Mouse (Mus musculus) neural tube, embryonic 13.5 days (tissue): Measurements from ENCODE around the gene Asb16. TPM values are rescaled to one million over a fixed set of nuclear protein-coding genes. Genes with fewer than 3 reads are reported as not detected.
A peak's percentile ranks its signal among the peaks of the same experiment; 100 is the strongest.
"Not testable (repeated sequence)": the region's sequence is repeated elsewhere in the genome, so short reads cannot be mapped to it uniquely, and the experiment has no call there.

Source experiments
- ATAC-seq: fragments of 200-750 bp; cut with Nextera tagmentation; 2 replicates; pipeline ENCODE4 v1.8.0; 2017; ENCODE audit warnings: low read depth, mild to moderate bottlenecking, moderate TSS enrichment, moderate library complexity
- H3K27ac ChIP-seq: fragments of 300-500 bp; sonication (generic); replicated peaks from 2 replicates; pipeline ENCODE4 v1.5.1; 2015; ENCODE audit warnings: moderate library complexity, mild to moderate bottlenecking, inconsistent platforms
- H3K27me3 ChIP-seq: fragments of 300-500 bp; sonication (generic); 2 replicates; pipeline ENCODE4 v1.6.1; 2015; ENCODE audit warnings: mild to moderate bottlenecking, inconsistent platforms
- H3K36me3 ChIP-seq: fragments of 300-500 bp; sonication (generic); 2 replicates; pipeline ENCODE4 v1.6.1; 2015; ENCODE audit warnings: mild to moderate bottlenecking, inconsistent platforms
- H3K4me1 ChIP-seq: fragments of 300-500 bp; sonication (generic); replicated peaks from 2 replicates; pipeline ENCODE4 v1.6.1; 2015; ENCODE audit warnings: inconsistent platforms
- H3K4me2 ChIP-seq: fragments of 300-500 bp; sonication (generic); 2 replicates; pipeline ENCODE4 v1.6.1; 2015; ENCODE audit warnings: inconsistent platforms, mild to moderate bottlenecking, moderate library complexity
- H3K4me3 ChIP-seq: fragments of 300-500 bp; sonication (generic); 2 replicates; pipeline ENCODE4 v1.5.1; 2015; ENCODE audit warnings: mild to moderate bottlenecking, inconsistent platforms
- H3K9ac ChIP-seq: fragments of 300-500 bp; sonication (generic); 2 replicates; pipeline ENCODE4 v1.6.1; 2015; ENCODE audit warnings: moderate library complexity, mild to moderate bottlenecking, inconsistent platforms
- H3K9me3 ChIP-seq: fragments of 300-500 bp; sonication (generic); 2 replicates; pipeline ENCODE4 v1.6.1; 2016; ENCODE audit warnings: inconsistent platforms
- WGBS: fragments of 180-500 bp; shearing (Covaris S2); methylation state at CpG from one replicate; pipeline ENCODE4 v1.1.7; 2015; 5-methylcytosine and 5-hydroxymethylcytosine counted together
- polyA plus RNA-seq: library from polyadenylated mRNA; unstranded; fragments of >200 nt; fragmentation: Nextera tagmentation; extraction: Ambion mirVana; gene quantifications from 2 replicates; pipeline ENCODE4 v1.2.1, GENCODE M21; 2015

Gene Asb16
- polyA plus RNA-seq, 1 experiment from 2014 or later: not detected

- Histone ChIP-seq H3K27ac (no peak overlapping the region), H3K4me1 (peaks cover 14% of the 10 kb centered on the region), H3K36me3 (no peaks in the 10 kb centered on the region), H3K9ac (no peak overlapping the region), H3K27me3 (peaks cover 18% of the 10 kb centered on the region), H3K4me2 (no peak overlapping the region), H3K9me3 (no peaks in the 10 kb centered on the region), H3K4me3 (no peak overlapping the region)
- 63% methylated on average over 8 of the region's 12 CpGs for WGBS
- ATAC-seq: no peak
Observed at GRCm38 (mm10) chr11:102277754-102278153, 9.2 kb downstream of the Asb16 start.

- H3K27me3 ChIP-seq: peaks cover 18% of the 10 kb centered on the region
- H3K4me3 ChIP-seq: no peak overlapping the region
- H3K4me2 ChIP-seq: no peak overlapping the region
- H3K9me3 ChIP-seq: no peaks in the 10 kb centered on the region
- peaks cover 14% of the 10 kb centered on the region for H3K4me1 ChIP-seq
- WGBS: 87% methylated on average over 3 of the region's 3 CpGs
- no peak overlapping the region for H3K27ac ChIP-seq
- ATAC-seq: no peak
- H3K36me3 ChIP-seq: no peaks in the 10 kb centered on the region
- H3K9ac ChIP-seq: no peak overlapping the region
Observed at GRCm38 (mm10) chr11:102279595-102279994, 11.1 kb downstream of the Asb16 start.

GRCm38 (mm10) chr11:102280267-102280666 is 11.7 kb downstream of the Asb16 start:
- not testable (repeated sequence) for H3K9me3 ChIP-seq, ATAC-seq, H3K36me3 ChIP-seq, H3K9ac ChIP-seq, H3K4me2 ChIP-seq, H3K27ac ChIP-seq, H3K4me3 ChIP-seq
- H3K27me3 ChIP-seq: peaks cover 14% of the 10 kb centered on the region
- 76% methylated on average over 6 of the region's 6 CpGs for WGBS
- peaks cover 14% of the 10 kb centered on the region for H3K4me1 ChIP-seq

- Histone ChIP-seq H3K27me3 (no peaks in the 10 kb centered on the region), H3K9me3 (no peaks in the 10 kb centered on the region), H3K4me2 (peak overlapping the region; percentile 69), H3K9ac (no peak overlapping the region), H3K4me1 (peaks cover 20% of the 10 kb centered on the region), H3K36me3 (peaks cover 19% of the 10 kb centered on the region), H3K4me3 (peak overlapping the region; percentile 62), H3K27ac (peak overlapping the region; percentile 83)
- WGBS: 91% methylated on average over 6 of the region's 6 CpGs
- ATAC-seq: no peak
Observed at GRCm38 (mm10) chr11:102283922-102284321, 15.4 kb downstream of the Asb16 start.

GRCm38 (mm10) chr11:102284501-102285094 is 16.1 kb downstream of the Asb16 start, which contains the start of gene Tmub2:
Gene Tmub2, plus strand, starts transcription at chr11:102284931.
- peak; percentile 89 for ATAC-seq
- under 1% methylated on average over 32 of the region's 32 CpGs for WGBS
- Histone ChIP-seq H3K36me3 (peaks cover 25% of the 10 kb centered on the region), H3K27ac (peak within 1 kb of the TSS; percentile 83), H3K4me2 (peak within 1 kb of the TSS; percentile 69), H3K27me3 (no peaks in the 10 kb centered on the region), H3K9me3 (no peaks in the 10 kb centered on the region), H3K4me1 (peaks cover 20% of the 10 kb centered on the region), H3K9ac (peak within 1 kb of the TSS; percentile 83), H3K4me3 (peak within 1 kb of the TSS; percentile 62)

- peaks cover 20% of the 10 kb centered on the region for H3K4me1 ChIP-seq
- 4% methylated on average over 31 of the region's 31 CpGs for WGBS
- H3K27ac ChIP-seq: peak overlapping the region; percentile 83
- peak overlapping the region; percentile 69 for H3K4me2 ChIP-seq
- no peaks in the 10 kb centered on the region for H3K9me3 ChIP-seq
- H3K36me3 ChIP-seq: peaks cover 32% of the 10 kb centered on the region
- ATAC-seq: peak; percentile 76
- peak overlapping the region; percentile 62 for H3K4me3 ChIP-seq
- peak overlapping the region; percentile 83 for H3K9ac ChIP-seq
- no peaks in the 10 kb centered on the region for H3K27me3 ChIP-seq
Observed at GRCm38 (mm10) chr11:102285095-102285834, 16.7 kb downstream of the Asb16 start.

GRCm38 (mm10) chr11:102287485-102287884 is 18.9 kb downstream of the Asb16 start:
- Histone ChIP-seq H3K4me1 (peaks cover 20% of the 10 kb centered on the region), H3K27ac (no peak overlapping the region), H3K4me3 (no peak overlapping the region), H3K9ac (no peak overlapping the region), H3K4me2 (no peak overlapping the region), H3K27me3 (no peaks in the 10 kb centered on the region), H3K36me3 (peaks cover 54% of the 10 kb centered on the region), H3K9me3 (no peaks in the 10 kb centered on the region)
- 92% methylated on average over 8 of the region's 8 CpGs for WGBS
- ATAC-seq: no peak

GRCm38 (mm10) chr11:102288027-102288804 is 19.7 kb downstream of the Asb16 start:
- 82% methylated on average over 8 of the region's 8 CpGs for WGBS
- H3K9me3 ChIP-seq: no peaks in the 10 kb centered on the region
- H3K27ac ChIP-seq: no peak overlapping the region
- peaks cover 61% of the 10 kb centered on the region for H3K36me3 ChIP-seq
- peaks cover 20% of the 10 kb centered on the region for H3K4me1 ChIP-seq
- H3K4me2 ChIP-seq: no peak overlapping the region
- ATAC-seq: no peak
- no peak overlapping the region for H3K4me3 ChIP-seq
- H3K9ac ChIP-seq: no peak overlapping the region
- no peaks in the 10 kb centered on the region for H3K27me3 ChIP-seq

GRCm38 (mm10) chr11:102288913-102289312 is 20.4 kb downstream of the Asb16 start:
- Histone ChIP-seq H3K4me1 (peaks cover 23% of the 10 kb centered on the region), H3K27ac (no peak overlapping the region), H3K4me3 (no peak overlapping the region), H3K9ac (no peak overlapping the region), H3K27me3 (no peaks in the 10 kb centered on the region), H3K9me3 (no peaks in the 10 kb centered on the region), H3K36me3 (peaks cover 68% of the 10 kb centered on the region), H3K4me2 (no peak overlapping the region)
- no peak for ATAC-seq
- 79% methylated on average over 2 of the region's 2 CpGs for WGBS

GRCm38 (mm10) chr11:102289511-102290100 is 21.1 kb downstream of the Asb16 start:
- Histone ChIP-seq H3K36me3 (peaks cover 74% of the 10 kb centered on the region), H3K27ac (peak overlapping the region; percentile 18; the same call in 1 of the 2 replicates)

GRCm38 (mm10) chr11:102290141-102290540 is 21.6 kb downstream of the Asb16 start:
- H3K27me3 ChIP-seq: no peaks in the 10 kb centered on the region
- WGBS: 86% methylated on average over 4 of the region's 4 CpGs
- H3K9ac ChIP-seq: peak overlapping the region; percentile 12; the same call in 1 of the 2 replicates
- H3K4me2 ChIP-seq: no peak overlapping the region
- no peak for ATAC-seq
- peaks cover 74% of the 10 kb centered on the region for H3K36me3 ChIP-seq
- H3K27ac ChIP-seq: no peak overlapping the region
- no peaks in the 10 kb centered on the region for H3K9me3 ChIP-seq
- H3K4me3 ChIP-seq: no peak overlapping the region
- peaks cover 35% of the 10 kb centered on the region for H3K4me1 ChIP-seq

More at GRCm38 (mm10) chr11:102289511-102290100, 21.1 kb downstream of the Asb16 start:
- Histone ChIP-seq H3K4me1 (peaks cover 30% of the 10 kb centered on the region), H3K4me3 (no peak overlapping the region), H3K4me2 (no peak overlapping the region), H3K27me3 (no peaks in the 10 kb centered on the region), H3K9ac (peak overlapping the region; percentile 31; the same call in 1 of the 2 replicates), H3K9me3 (no peaks in the 10 kb centered on the region)
- no peak for ATAC-seq
- WGBS: 69% methylated on average over 6 of the region's 6 CpGs
